Mouse (Mus musculus) liver, adult (tissue): ENCODE measurements around the gene Dolpp1.

Experiments
- GATA4 ChIP-seq: IDR thresholded peaks from 2 replicates; pipeline ENCODE4 v1.6.1; 2014; ENCODE audit warnings: mild to moderate bottlenecking, low read length; ENCODE audit not compliant: insufficient replicate concordance

The Dolpp1 gene

DNA sequence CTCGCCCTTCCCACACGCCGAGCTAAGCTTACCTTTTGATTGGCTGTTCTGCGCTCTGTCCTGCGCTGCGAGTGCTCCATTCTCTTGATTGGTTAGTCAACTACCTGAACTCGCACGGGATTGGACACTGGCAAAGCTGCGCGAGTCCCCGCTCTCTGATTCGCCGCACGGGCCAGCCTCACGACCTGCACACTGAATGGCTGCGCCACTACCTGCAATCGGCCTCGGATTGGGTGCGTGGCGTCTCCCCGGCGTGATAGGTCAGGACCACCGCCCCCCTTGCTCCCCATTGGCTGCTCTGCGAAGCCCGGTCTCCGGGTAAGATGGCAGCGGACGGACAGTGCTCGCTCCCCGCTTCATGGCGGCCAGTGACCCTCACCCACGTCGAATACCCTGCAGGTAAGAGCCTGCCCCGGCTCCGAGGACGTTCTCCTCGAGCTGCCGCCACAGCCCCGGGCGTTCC lies at the start of gene Dolpp1:
Gene Dolpp1, plus strand, starts transcription at position 141 of the 463 bp plus-strand sequence.
- no peak for TF ChIP-seq GATA4

DNA sequence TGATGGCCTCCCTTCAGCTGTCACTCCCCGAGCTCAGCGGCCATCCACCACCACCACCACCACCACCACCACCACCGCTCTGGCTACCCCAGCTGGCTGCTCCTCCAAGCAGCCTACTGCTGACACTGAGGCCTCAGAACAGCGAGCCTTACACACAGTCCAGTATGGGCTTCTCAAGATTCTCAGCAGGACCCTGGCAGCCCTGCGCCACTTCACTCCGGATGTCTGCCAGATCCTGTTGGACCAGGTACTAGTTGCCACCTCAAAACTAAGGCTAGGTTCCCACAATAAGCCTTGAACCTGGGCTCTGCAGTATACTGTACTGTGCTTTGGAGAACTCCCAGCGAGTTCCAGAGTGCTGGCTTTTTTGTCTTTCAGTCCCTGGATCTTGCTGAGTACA lies 49.5 kb upstream of the Dolpp1 start:
- TF ChIP-seq GATA4 = no peak

DNA sequence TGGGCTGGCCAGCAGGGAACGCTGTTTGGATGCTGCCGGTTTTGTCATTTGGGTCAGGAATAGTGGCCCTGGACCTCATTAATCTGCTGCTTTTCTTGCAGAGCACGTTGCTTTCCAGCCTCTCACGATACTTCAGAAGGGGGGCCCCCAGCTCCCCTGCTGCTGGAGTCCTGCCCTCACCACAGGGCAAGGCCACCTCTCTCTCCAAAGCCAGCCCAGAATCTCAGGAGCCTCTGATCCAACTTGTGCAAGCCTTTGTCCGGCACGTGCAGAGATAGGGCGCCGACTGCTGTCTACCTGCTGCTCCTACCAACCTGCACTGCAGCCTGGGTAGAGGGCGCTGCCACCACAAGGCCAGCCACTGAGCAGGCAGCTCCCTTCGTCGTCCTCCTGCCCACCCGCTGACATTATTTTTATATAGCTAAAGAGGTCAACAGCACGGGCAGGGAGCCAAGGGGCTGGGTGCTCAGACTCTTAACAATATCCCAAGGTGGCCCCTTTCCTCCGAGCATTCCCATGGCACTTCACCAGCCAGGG lies 48.4 kb upstream of the Dolpp1 start:
- TF ChIP-seq GATA4 = no peak

DNA sequence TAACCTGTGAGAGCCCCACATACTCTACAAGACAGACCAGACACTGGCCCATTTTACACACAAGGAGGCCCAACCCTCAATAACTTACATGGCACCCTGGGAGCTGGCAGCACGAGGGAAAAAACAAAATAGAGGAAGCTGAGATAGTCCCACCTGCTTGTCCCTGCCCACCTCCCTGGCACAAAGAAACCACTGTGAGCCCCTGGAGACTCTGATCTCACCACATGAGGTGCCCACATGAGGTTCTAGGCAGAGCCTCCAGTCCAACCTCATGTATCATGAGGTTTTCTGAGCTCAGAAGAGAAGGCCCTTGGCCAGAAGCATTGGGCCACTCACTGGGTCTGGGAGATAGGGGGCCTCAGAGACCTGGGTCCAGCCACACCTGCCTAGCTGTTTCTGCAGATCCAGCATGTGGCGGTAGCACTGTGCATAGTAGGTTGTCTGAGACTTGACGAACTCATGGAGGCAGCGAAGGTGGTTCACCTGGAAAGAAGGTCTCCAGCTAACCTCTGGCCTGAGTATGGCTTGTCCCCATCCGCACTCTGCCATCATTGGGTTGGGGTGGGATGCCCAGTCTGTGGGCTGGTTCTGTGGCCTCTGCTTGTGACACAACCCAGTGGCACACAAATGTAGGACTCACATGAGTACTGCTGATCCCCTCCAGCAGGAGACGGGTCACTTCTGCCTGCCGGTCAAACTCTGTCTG lies 45.9 kb upstream of the Dolpp1 start:
- no peak for TF ChIP-seq GATA4

DNA sequence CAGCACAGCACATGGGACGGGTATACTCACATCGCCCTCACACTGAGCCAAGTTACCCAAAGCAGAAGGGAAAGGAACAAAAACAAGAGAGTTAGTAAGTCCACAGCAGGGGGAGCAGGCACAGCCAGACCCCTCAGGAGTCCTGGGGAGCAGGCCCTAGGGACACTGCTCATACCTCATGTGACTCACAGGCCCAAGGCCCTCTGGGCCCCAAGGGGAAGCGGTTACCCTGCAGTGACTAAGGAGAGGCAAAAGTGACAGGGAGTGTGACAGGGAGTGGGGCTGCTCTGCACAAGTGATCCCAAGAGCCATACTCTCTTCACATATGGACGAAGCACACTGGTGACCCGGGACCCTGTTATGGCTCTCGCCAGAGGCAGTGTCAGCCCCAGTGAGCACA lies 42.9 kb upstream of the Dolpp1 start:
- TF ChIP-seq GATA4 = no peak

DNA sequence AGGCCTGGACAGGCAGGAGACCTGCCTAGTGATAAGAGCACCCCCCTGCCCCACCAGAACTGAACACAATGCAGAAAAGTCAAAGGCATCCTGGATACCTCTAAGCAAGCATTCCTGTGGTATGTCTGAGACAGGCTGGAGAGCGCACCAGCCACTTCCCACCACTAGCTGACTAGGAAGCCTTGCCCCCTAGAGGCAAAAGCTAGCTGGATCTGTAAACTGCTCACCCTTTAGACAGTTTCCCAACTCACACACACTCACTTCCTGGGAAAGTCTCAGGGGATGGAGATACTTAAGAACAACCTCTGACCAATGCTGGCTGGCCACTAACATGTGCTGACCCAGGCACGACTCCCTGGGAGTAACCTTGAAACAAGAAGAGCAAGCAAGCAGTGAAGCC lies 40.9 kb upstream of the Dolpp1 start:
- TF ChIP-seq GATA4 = no peak

DNA sequence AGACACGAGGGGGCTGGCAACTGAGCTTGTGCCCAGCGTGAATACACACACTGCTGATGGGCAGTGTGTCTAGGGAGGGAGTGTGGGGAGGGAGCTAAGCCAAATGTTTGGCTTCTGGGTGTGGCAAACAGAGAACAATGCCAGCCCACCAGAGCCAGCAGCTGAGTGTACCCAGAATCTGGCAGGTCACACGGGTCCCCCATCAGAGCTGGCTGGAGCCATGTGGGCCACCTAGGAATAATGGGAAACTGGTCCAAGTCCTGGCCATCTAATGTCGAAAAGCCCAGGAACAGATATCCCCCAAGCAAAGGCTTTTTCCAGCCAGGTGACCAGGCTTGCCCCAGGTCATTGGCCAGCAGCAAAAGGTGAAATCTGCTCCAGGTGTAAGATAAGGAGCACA lies 36.2 kb upstream of the Dolpp1 start:
- no peak for TF ChIP-seq GATA4

DNA sequence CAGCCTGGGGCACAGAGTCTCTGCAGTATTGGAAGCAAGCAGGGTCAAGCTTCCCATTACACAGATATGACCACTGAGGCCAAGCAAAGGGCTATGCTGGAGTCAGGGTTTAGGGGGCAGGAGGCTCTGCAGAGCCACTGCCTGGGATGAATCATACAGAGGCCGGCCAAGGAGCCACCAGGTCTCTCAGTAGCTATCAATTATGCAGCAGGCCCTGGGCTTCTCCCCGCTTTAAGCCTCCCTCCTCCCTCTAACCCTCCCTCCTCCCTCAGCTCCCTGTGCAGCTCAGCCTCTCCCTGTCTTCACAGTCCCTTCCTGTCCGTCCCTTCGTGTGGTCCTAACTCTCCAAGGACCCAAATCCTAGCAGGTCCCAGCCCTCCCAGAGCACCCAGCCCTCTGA lies 35.8 kb upstream of the Dolpp1 start:
- TF ChIP-seq GATA4 = no peak

DNA sequence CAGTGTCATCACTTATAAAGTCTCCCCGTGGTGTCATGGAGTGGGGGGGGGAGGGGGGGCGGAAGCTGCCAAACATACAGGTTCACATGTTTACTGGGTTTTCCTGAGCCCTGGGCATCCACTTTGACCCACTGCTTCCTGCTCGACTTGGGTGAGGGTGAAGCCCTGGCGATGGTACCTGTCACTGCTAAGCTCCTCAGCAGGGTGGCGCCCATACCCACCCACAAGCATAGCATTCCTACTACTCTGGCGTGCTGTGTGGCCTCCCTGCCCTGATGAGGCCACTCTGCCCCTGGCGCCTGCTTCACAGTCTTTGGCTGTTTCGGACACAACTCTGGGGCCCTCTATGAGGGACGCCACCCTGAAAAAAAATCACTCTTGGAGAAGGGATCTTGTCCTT lies 35.1 kb upstream of the Dolpp1 start:
- TF ChIP-seq GATA4 = no peak

DNA sequence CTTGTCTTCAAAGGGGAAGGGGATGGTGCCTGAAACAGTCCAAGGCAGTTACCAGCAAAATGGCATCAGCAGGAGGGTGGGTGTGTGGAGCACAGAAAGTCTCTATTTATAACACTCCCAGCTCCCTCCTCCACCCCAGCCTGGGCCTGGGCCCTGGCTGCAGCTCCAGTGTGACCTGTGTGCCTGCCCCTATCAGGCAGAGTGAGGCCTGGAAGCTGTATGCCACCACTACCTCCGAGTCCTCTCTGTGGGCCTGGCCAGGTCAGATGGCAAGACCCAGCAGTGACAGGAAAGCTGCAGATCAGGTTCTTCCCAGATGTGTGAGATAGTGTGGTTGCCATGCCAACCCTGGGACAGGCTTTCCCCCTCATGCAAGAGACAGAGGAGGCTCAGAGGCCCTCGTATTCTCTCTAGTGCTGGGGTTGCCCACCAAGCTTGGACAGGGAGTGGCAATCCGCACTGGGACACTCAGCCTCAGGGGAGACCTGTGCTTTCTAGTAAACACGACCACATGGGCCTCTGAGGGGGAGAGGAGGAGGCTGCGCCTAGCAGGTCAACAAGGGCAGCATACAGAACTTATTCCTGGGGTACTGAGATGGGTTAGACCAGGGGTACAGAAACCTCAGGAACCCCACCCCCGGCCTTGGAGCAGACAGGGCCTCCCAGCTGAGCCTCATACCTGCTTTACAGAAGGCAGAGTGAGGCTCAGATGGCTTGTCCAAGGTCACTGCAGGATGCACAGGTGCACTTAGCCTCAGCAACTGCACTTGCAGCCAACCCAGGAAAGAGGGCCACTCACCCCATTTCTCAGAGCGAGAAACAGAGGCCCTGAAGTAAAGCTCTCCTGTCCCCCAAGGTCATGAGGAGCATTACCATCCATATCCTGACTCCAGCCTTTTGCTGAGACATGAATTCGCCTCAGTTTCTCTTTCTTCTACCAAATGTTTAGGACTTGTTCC lies 34.2 kb upstream of the Dolpp1 start:
- no peak for TF ChIP-seq GATA4

DNA sequence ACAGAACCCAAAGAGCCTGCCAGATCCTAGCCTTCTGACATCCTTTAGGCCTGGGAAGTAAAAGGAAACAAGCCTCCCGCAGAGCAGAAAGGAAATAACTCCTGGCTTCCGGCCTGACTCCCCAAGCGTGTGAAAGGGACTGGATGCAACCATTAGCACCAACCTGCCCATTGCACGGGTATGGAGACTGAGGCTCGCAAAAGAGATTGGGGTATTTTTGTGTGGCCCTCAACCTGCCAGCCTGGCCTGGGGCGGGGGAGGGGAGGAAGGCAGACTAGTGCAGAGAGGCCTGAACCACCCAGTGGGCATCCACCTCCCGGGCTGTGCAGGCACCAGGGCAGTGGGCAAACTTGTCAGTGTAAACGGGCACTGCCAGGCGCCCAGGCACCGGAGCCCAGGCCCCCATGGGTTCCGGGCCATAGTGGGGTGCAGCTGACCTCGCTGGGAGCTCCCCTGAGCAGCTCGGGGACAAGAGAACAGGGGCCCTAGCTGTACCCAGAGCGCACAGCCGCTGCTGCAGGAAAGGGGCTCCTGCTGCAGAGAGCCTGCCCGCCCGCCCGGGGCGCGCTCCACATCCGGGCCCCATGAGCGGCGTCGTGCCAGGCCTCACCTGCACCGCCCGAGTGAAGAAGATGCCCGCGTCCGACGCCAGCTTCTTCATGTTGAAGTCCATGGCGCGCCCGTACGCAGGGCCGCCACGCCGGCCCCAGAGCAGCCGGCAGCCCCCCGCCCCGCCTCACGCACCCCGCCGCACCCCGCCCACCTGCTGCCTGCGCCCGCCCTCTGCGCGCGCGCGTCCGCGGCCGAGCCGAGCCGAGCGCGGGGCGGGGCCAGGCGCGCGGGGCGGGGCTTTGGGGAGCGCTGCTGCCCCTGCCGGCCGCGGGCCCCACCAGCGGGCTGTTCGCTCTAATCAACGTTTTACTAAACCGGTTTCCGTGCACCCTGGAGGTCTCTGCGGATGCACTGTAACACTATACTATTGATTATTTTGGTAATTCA lies 33.2 kb upstream of the Dolpp1 start, which contains the start of gene Sh3glb2:
Gene Sh3glb2, minus strand, starts transcription at position 805 of the 999 bp plus-strand sequence.
- TF ChIP-seq GATA4 = no peak

DNA sequence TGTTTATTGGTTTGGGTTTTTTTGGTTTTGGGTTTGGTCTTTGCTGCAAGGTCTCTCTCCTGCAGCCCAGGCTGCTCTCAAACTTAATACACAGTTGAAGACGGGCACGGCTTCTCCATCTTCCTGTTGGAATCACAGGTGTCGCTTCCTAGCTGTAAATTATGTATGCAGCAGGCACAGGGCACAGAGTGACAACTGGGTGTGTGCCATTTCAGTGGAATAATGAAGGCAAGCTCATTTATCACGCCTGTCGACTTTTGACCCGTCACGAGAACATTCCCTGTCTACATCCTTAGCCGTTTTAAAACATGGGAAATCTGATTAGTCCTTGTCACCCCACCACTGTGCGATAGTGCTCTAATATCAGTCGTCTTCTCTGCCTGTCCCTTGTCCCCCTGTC lies 31.4 kb upstream of the Dolpp1 start:
- no peak for TF ChIP-seq GATA4

DNA sequence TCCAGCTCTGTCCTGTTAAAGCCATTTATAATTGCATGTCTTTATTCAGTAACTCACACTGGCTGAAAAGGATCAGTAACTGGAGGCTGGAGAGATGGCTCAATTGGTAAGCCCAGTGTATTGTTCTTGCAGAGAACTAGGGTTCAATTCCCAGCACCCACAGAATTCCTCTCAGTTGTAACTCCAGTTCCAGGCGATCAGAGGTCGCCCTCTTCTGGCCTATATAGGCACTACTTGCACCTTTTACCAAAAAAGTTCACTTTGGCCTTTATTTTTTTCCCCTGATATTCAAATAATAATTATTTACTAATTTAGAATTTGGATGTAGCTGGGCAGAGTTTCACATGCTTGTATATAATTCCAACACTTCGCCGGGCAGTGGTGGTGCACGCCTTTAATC lies 29.2 kb upstream of the Dolpp1 start:
- TF ChIP-seq GATA4 = no peak

DNA sequence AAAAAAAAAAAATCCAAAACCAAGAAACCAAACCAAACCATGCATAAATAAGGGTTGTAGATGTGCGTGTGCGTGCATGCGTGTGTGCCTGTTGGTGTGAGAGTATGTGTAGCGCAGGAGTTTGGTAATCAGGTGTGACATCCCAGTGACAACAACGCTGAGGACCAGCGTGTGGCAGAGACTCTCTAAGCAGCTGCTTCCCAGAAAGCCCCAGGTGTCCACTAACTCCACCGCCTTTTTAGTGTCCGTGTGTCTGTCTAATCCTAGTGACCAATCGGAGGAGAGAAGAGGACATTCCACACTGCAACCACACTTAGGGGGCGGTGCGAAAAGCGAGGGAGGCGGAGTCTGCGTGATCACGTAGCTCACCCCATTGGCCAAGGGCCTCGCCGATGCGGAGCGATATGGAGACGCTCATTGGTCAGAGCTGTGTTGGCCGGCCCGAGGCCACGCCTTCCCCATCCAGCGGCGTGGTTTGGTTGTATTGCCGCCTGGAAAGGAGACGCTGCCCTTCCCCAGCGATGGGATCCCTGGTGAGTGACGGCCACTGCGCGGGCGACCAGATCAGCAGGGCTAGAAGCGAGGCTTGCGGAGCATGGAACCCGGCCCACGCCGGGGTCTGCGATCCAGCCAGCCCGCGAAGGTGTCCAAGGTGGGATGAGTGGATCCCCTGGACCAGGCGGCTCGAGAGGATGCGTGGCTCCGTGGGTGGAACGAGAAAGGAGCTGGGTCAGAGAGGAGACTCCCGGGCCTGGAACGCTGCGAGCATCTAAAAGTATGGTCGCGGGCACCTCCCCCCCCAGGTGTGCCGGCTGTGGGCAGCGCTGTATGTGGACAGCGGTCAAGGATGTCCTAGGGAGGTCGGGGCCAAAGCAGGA lies 28.0 kb upstream of the Dolpp1 start, which contains the start of gene Miga2:
Gene Miga2, plus strand, starts transcription at position 461 of the 878 bp plus-strand sequence.
- TF ChIP-seq GATA4 = peak; percentile 12; the same call in 1 of the 2 replicates
